Mouse (Mus musculus) G1E (cell line): ENCODE data around the gene Ufl1.

Source experiments
- CTCF ChIP-seq: IDR thresholded peaks from 2 replicates; pipeline ENCODE4 v1.5.1; 2012; ENCODE audit warnings: low read depth, low read length, inconsistent platforms, mixed read lengths
- GATA2 ChIP-seq: IDR thresholded peaks from 2 replicates; pipeline ENCODE4 v1.6.1; 2012; ENCODE audit warnings: low read depth, low read length, inconsistent platforms, borderline replicate concordance
- TAL1 ChIP-seq: conservative IDR thresholded peaks from 2 replicates; pipeline ENCODE4 v1.6.1; 2012; ENCODE audit warnings: low read depth, low read length, inconsistent platforms, mixed read lengths

DNA sequence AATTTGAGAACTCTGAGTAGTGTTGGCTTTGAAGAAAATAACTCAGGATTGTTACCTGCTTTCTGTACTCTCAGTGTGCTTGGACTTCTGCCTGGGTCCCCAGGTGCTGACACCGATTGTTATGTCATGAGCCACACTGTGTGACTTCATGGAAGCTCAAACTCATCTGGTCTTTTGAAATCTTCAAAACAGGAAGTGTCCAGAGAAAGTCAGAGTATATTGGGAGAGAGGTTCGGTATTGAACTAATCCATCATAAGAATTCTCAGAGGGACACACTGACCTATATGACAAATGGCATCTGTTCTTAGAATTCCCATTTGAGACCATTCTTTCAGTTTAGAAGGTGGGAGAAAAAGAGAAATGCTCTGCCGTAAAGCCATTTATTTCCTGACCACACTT, 38.8 kb downstream of the Ufl1 start, which contains the start of gene Fhl5:
- TF ChIP-seq CTCF (no peak), GATA2 (no peak), TAL1 (no peak)
